Mouse (Mus musculus) ovary, postnatal 10 days (tissue): ENCODE measurements around the gene Pde6h.
"Not testable (repeated sequence)": the region's sequence is repeated elsewhere in the genome, so short reads cannot be mapped to it uniquely, and the experiment has no call there.

Experiments used
- DNase-seq: peaks from one replicate; pipeline ENCODE4 v3.0.0; 2022; ENCODE audit warnings: low spot score

The Pde6h gene

GRCm38 (mm10) chr6:136923532-136923931, at the start of gene Pde6h:
Gene Pde6h, plus strand, starts transcription at chr6:136923832.
- no peak for DNase-seq

- no peak for DNase-seq
Measured at GRCm38 (mm10) chr6:136874599-136874998, 49.0 kb upstream of the Pde6h start.

GRCm38 (mm10) chr6:136875670-136876069, 48.0 kb upstream of the Pde6h start, which contains the start of gene Mgp:
Gene Mgp, minus strand, starts transcription at chr6:136875823.
- no peak for DNase-seq

- no peak for DNase-seq
Measured at GRCm38 (mm10) chr6:136881678-136882077, 42.0 kb upstream of the Pde6h start.

GRCm38 (mm10) chr6:136883431-136883915, 40.2 kb upstream of the Pde6h start:
- DNase-seq = no peak

GRCm38 (mm10) chr6:136883961-136884360, 39.7 kb upstream of the Pde6h start:
- DNase-seq = no peak

- not testable (repeated sequence) for DNase-seq
Measured at GRCm38 (mm10) chr6:136884766-136885165, 38.9 kb upstream of the Pde6h start.

- no peak for DNase-seq
Measured at GRCm38 (mm10) chr6:136887854-136888253, 35.8 kb upstream of the Pde6h start.

GRCm38 (mm10) chr6:136889067-136889466, 34.6 kb upstream of the Pde6h start:
- DNase-seq = no peak

- no peak for DNase-seq
Measured at GRCm38 (mm10) chr6:136889554-136889953, 34.1 kb upstream of the Pde6h start.

- no peak for DNase-seq
Measured at GRCm38 (mm10) chr6:136892002-136892401, 31.6 kb upstream of the Pde6h start.

GRCm38 (mm10) chr6:136894532-136895339, 28.9 kb upstream of the Pde6h start:
- no peak for DNase-seq

GRCm38 (mm10) chr6:136897789-136898188, 25.8 kb upstream of the Pde6h start:
- no peak for DNase-seq

GRCm38 (mm10) chr6:136898222-136898621, 25.4 kb upstream of the Pde6h start:
- DNase-seq = no peak

GRCm38 (mm10) chr6:136898954-136899353, 24.7 kb upstream of the Pde6h start:
- no peak for DNase-seq

- no peak for DNase-seq
Measured at GRCm38 (mm10) chr6:136900369-136901009, 23.1 kb upstream of the Pde6h start.

GRCm38 (mm10) chr6:136901010-136901409, 22.6 kb upstream of the Pde6h start:
- no peak for DNase-seq

GRCm38 (mm10) chr6:136902527-136902926, 21.1 kb upstream of the Pde6h start:
- DNase-seq = no peak

- no peak for DNase-seq
Measured at GRCm38 (mm10) chr6:136903885-136904470, 19.7 kb upstream of the Pde6h start.

GRCm38 (mm10) chr6:136906283-136906936, 17.2 kb upstream of the Pde6h start:
- no peak for DNase-seq

- no peak for DNase-seq
Measured at GRCm38 (mm10) chr6:136906937-136907293, 16.7 kb upstream of the Pde6h start.

GRCm38 (mm10) chr6:136910247-136910890, 13.3 kb upstream of the Pde6h start:
- DNase-seq = no peak
